Mouse (Mus musculus) CH12.LX (cell line): ENCODE results near the gene Ntm. TPM values are rescaled to one million over a fixed set of nuclear protein-coding genes. Genes with fewer than 3 reads are reported as not detected.

Source experiments
- DNase-seq: peaks from one replicate; pipeline ENCODE4 v3.0.0-alpha.2; 2013; ENCODE audit errors: extremely low read depth
- H3K27ac ChIP-seq: 2 replicates; pipeline ENCODE4 v1.5.1; 2012; ENCODE audit warnings: low read depth, mild to moderate bottlenecking, control low read depth, moderate library complexity; ENCODE audit not compliant: insufficient read depth
- H3K27me3 ChIP-seq: replicated peaks from 2 replicates; pipeline ENCODE3; 2012; ENCODE audit warnings: inconsistent platforms
- H3K36me3 ChIP-seq, 2 experiments: replicated peaks in 1 of 2; 2 replicates each; pipeline versions ENCODE3 to v1.6.1; 2012; ENCODE audit warnings: inconsistent platforms in 1 of 2, low read length in 1 of 2, mild to moderate bottlenecking in 1 of 2, mixed read lengths in 1 of 2, moderate library complexity in 1 of 2; ENCODE audit not compliant: control insufficient read depth in 1 of 2, insufficient read depth in 1 of 2
- H3K4me1 ChIP-seq, 2 experiments: 2 replicates each; pipeline ENCODE4 v1.6.1; 2012; ENCODE audit warnings: inconsistent platforms in 1 of 2, moderate library complexity in 1 of 2; ENCODE audit not compliant: insufficient read depth in 2 of 2, control insufficient read depth in 1 of 2
- H3K4me2 ChIP-seq: 2 replicates; pipeline ENCODE4 v1.6.1; 2012; ENCODE audit warnings: low read depth, mild to moderate bottlenecking, control low read depth; ENCODE audit not compliant: poor library complexity, insufficient read depth, severe bottlenecking
- H3K4me3 ChIP-seq, 3 experiments: fragments of 150-350 bp in 1 of 3; sonication (generic) in 1 of 3; replicated peaks in 1 of 3; 2 replicates each; pipeline versions ENCODE3 to v1.5.1; 2011 to 2012; ENCODE audit warnings: low read depth in 2 of 3, low read length in 2 of 3, mild to moderate bottlenecking in 2 of 3, moderate library complexity in 2 of 3, control low read depth in 1 of 3, improper control_type of control experiment in 1 of 3, inconsistent platforms in 1 of 3, mixed read lengths in 1 of 3; ENCODE audit not compliant: poor library complexity in 1 of 3
- H3K79me2 ChIP-seq: replicated peaks from 2 replicates; pipeline ENCODE4 v1.6.1; 2012; ENCODE audit warnings: mild to moderate bottlenecking, moderate library complexity; ENCODE audit not compliant: control insufficient read depth, poor library complexity, insufficient read depth, severe bottlenecking; ENCODE audit errors: extremely low read depth
- H3K9ac ChIP-seq: 2 replicates; pipeline ENCODE4 v1.6.1; 2012; ENCODE audit warnings: low read depth, mild to moderate bottlenecking, control low read depth, moderate library complexity; ENCODE audit not compliant: insufficient read depth
- H3K9me3 ChIP-seq: replicated peaks from 2 replicates; pipeline ENCODE3; 2012; ENCODE audit warnings: low read length, inconsistent platforms, mixed read lengths
- BHLHE40 ChIP-seq: IDR thresholded peaks from 2 replicates; pipeline ENCODE4 v1.6.1; 2011; ENCODE audit warnings: mild to moderate bottlenecking, low read depth, low read length, improper control_type of control experiment
- CTCF ChIP-seq, 2 experiments: IDR thresholded peaks in 1 of 2; conservative IDR thresholded peaks in 1 of 2; 2 replicates each; pipeline ENCODE4 v1.5.1; 2011 to 2012; ENCODE audit warnings: low read depth in 2 of 2, low read length in 2 of 2, improper control_type of control experiment in 1 of 2, inconsistent platforms in 1 of 2, mild to moderate bottlenecking in 1 of 2, moderate library complexity in 1 of 2
- E2F4 ChIP-seq: IDR thresholded peaks from 2 replicates; pipeline ENCODE4 v1.6.1; 2011; ENCODE audit warnings: low read depth, low read length, improper control_type of control experiment; ENCODE audit not compliant: insufficient replicate concordance
- EP300 ChIP-seq: IDR thresholded peaks from 2 replicates; pipeline ENCODE4 v1.6.1; 2011; ENCODE audit warnings: low read length, improper control_type of control experiment
- JUN ChIP-seq: IDR thresholded peaks from 2 replicates; pipeline ENCODE4 v1.6.1; 2011; ENCODE audit warnings: low read depth, mild to moderate bottlenecking, low read length, improper control_type of control experiment, moderate library complexity; ENCODE audit not compliant: insufficient read depth
- JUND ChIP-seq: conservative IDR thresholded peaks from 2 replicates; pipeline ENCODE4 v1.6.1; 2011; ENCODE audit warnings: low read depth, low read length, improper control_type of control experiment
- MAFK ChIP-seq: IDR thresholded peaks from 2 replicates; pipeline ENCODE4 v1.6.1; 2011; ENCODE audit warnings: low read length, improper control_type of control experiment; ENCODE audit not compliant: insufficient replicate concordance
- MAX ChIP-seq: IDR thresholded peaks from 2 replicates; pipeline ENCODE4 v1.6.1; 2011; ENCODE audit warnings: low read length, improper control_type of control experiment
- MAZ ChIP-seq: IDR thresholded peaks from 2 replicates; pipeline ENCODE4 v1.6.1; 2012; ENCODE audit warnings: low read depth, mild to moderate bottlenecking, inconsistent platforms, low read length, improper control_type of control experiment, moderate library complexity
- MXI1 ChIP-seq: IDR thresholded peaks from 2 replicates; pipeline ENCODE4 v1.6.1; 2011; ENCODE audit warnings: mild to moderate bottlenecking, low read depth, low read length, improper control_type of control experiment
- PAX5 ChIP-seq: IDR thresholded peaks from 2 replicates; pipeline ENCODE4 v1.6.1; 2012; ENCODE audit warnings: low read length, inconsistent platforms, mixed read lengths
- RAD21 ChIP-seq: IDR thresholded peaks from 2 replicates; pipeline ENCODE4 v1.6.1; 2011; ENCODE audit warnings: low read depth, mild to moderate bottlenecking, low read length, improper control_type of control experiment, moderate library complexity
- RCOR1 ChIP-seq: conservative IDR thresholded peaks from 2 replicates; pipeline ENCODE4 v1.6.1; 2012; ENCODE audit warnings: low read depth, mild to moderate bottlenecking, inconsistent platforms, low read length, improper control_type of control experiment
- SMC3 ChIP-seq: IDR thresholded peaks from 2 replicates; pipeline ENCODE4 v1.6.1; 2011; ENCODE audit warnings: low read depth, low read length, improper control_type of control experiment
- TBP ChIP-seq: conservative IDR thresholded peaks from 2 replicates; pipeline ENCODE4 v1.6.1; 2011; ENCODE audit warnings: low read depth, low read length, improper control_type of control experiment
- USF1 ChIP-seq: IDR thresholded peaks from 2 replicates; pipeline ENCODE4 v1.6.1; 2014; ENCODE audit warnings: low read depth, mild to moderate bottlenecking, inconsistent platforms, low read length, improper control_type of control experiment
- ZKSCAN1 ChIP-seq: IDR thresholded peaks from 2 replicates; pipeline ENCODE4 v1.6.1; 2012; ENCODE audit warnings: low read depth, inconsistent platforms, low read length, improper control_type of control experiment, borderline replicate concordance
- ZMIZ1 ChIP-seq: IDR thresholded peaks from 2 replicates; pipeline ENCODE4 v1.6.1; 2012; ENCODE audit warnings: low read depth, mild to moderate bottlenecking, inconsistent platforms, low read length, improper control_type of control experiment
- ZNF384 ChIP-seq: IDR thresholded peaks from 2 replicates; pipeline ENCODE4 v1.6.1; 2012; ENCODE audit warnings: low read depth, low read length, improper control_type of control experiment, inconsistent platforms
- dilution Hi-C: fragments of 300-500 bp; cut with MboI; formaldehyde crosslinking; loops from 2 replicates; pipeline ENCODE4 v1.14.3; 2020; ENCODE audit warnings: low sequenced_read_pairs; ENCODE audit not compliant: extremely low pct_unique_long_range_greater_than_20kb, extremely low pct_ligation_motif_present
- in situ Hi-C: fragments of 300-500 bp; cut with MboI; formaldehyde crosslinking; loops from 3 replicates; pipeline ENCODE4 v1.14.3; 2019; ENCODE audit warnings: low sequenced_read_pairs, low pct_ligation_motif_present, low pct_unique_long_range_greater_than_20kb, mixed read lengths
- polyA plus RNA-seq: library from polyadenylated mRNA; unstranded; fragments of >175 nt; gene quantifications from 2 replicates; pipeline ENCODE4 v1.2.1, GENCODE M21; 2012; ENCODE audit warnings: low read depth; ENCODE audit not compliant: insufficient read length
- total RNA-seq, 2 experiments: library from RNA; depleted of rRNA; stranded (reverse); fragments of 300-350 nt in 1 of 2; fragments of >200 nt in 1 of 2; gene quantifications; 2 replicates each; pipeline ENCODE4 v1.2.3; 2012 to 2014

Gene Ntm
- total and polyA plus RNA-seq, 3 experiments, result not detected

DNA sequence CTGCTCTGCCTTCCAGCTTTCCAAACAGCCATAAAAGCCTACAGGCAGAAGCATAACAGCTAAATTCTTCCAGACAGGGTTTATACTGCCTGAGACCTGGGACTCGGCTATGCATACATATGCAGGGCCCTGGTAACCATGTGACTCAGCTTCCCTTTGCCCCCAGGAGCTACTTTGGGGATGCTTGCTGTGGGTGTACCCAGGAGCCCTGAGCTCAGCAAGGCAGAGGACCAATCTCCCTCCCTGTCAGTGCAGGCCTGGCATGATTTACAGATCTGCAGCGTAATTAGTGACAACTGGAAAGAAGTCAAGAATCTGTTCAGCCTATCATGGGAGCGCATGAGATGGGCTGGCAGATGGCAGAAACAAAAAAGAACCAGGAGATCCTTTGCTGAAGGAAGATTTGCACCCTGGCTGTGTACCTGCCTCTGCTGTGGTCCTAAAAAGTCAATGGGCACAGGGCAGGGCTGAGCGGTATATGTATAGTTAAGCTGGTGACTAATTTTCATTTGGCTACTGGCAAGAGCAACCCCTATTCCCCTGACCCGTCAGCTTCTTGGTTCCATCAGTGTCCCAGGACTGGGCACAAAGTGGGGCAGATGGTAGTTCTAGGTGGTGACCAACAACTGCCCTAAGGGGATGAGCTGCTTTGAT, 886.9 kb downstream of the Ntm start:
- no peak overlapping the region for H3K27ac ChIP-seq
- in situ Hi-C loops (no loop called here), dilution Hi-C loops (no loop called here)
- H3K27me3 ChIP-seq, result no peaks in the 10 kb centered on the region
- no peaks in the 10 kb centered on the region for H3K4me1 ChIP-seq
- H3K36me3 ChIP-seq, result no peaks in the 10 kb centered on the region
- no peak overlapping the region for H3K4me2 ChIP-seq
- H3K4me3 ChIP-seq, result no peak overlapping the region
- DNase-seq, result no peak
- H3K9me3 ChIP-seq, result peaks cover 73% of the 10 kb centered on the region
- TF ChIP-seq ZNF384 (no peak), BHLHE40 (no peak), MXI1 (no peak), E2F4 (no peak), USF1 (no peak), MAFK (no peak), EP300 (no peak), MAX (no peak), PAX5 (no peak), JUND (no peak), RCOR1 (no peak), JUN (no peak)
- H3K9ac ChIP-seq, result no peak overlapping the region
- H3K79me2 ChIP-seq, result no peaks in the 10 kb centered on the region

GRCm38 (mm10) chr9:29075243-29075642, 887.7 kb downstream of the Ntm start:
- Histone ChIP-seq H3K79me2 (no peaks in the 10 kb centered on the region), H3K4me2 (no peak overlapping the region), H3K4me3 (no peak overlapping the region), H3K9ac (no peak overlapping the region), H3K36me3 (no peaks in the 10 kb centered on the region), H3K4me1 (no peaks in the 10 kb centered on the region), H3K9me3 (peaks cover 76% of the 10 kb centered on the region), H3K27ac (no peak overlapping the region), H3K27me3 (no peaks in the 10 kb centered on the region)
- dilution Hi-C loops, result no loop called here
- in situ Hi-C loops, result no loop called here
- DNase-seq, result no peak
- TF ChIP-seq JUND (no peak), JUN (no peak), ZMIZ1 (no peak), PAX5 (no peak), ZKSCAN1 (no peak), TBP (no peak)

DNA sequence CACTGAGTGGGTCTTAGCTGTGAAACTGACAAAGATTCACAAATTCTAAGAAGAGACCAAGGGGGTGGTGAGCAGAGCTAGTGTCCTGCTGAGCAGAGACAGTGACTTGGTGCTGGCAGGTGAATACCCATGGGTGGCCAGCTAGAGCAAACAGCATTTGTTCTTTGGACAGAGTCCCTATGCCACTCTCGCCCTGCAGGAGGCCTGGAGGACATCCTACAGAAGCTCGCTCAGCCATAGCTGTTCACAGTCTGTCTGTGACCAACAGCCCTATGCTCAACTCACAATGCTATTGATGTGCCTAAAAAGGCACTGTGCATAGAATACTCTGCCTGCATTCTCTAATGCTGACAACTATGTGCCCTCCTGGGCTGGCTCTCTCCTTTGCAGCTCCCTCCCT, 888.4 kb downstream of the Ntm start:
- Histone ChIP-seq H3K4me1 (no peaks in the 10 kb centered on the region), H3K9me3 (peaks cover 82% of the 10 kb centered on the region), H3K36me3 (no peaks in the 10 kb centered on the region), H3K4me2 (no peak overlapping the region), H3K79me2 (no peaks in the 10 kb centered on the region), H3K9ac (no peak overlapping the region), H3K4me3 (no peak overlapping the region), H3K27ac (no peak overlapping the region), H3K27me3 (no peaks in the 10 kb centered on the region)
- TF ChIP-seq MAZ (no peak), ZKSCAN1 (no peak), RAD21 (no peak), SMC3 (no peak), MAX (no peak), CTCF (conservative IDR thresholded peaks at IDR 0.05 in 1 of 2, IDR thresholded peaks at IDR 0.05 in 1 of 2; ENCODE audit: low read depth in 2 of 2, low read length in 2 of 2) (no peak)
- no peak for DNase-seq
- in situ Hi-C loops, result no loop called here
- dilution Hi-C loops, result no loop called here
